10 mouse cellular contexts compared by ENCODE assay signal in the genomic region with DNA sequence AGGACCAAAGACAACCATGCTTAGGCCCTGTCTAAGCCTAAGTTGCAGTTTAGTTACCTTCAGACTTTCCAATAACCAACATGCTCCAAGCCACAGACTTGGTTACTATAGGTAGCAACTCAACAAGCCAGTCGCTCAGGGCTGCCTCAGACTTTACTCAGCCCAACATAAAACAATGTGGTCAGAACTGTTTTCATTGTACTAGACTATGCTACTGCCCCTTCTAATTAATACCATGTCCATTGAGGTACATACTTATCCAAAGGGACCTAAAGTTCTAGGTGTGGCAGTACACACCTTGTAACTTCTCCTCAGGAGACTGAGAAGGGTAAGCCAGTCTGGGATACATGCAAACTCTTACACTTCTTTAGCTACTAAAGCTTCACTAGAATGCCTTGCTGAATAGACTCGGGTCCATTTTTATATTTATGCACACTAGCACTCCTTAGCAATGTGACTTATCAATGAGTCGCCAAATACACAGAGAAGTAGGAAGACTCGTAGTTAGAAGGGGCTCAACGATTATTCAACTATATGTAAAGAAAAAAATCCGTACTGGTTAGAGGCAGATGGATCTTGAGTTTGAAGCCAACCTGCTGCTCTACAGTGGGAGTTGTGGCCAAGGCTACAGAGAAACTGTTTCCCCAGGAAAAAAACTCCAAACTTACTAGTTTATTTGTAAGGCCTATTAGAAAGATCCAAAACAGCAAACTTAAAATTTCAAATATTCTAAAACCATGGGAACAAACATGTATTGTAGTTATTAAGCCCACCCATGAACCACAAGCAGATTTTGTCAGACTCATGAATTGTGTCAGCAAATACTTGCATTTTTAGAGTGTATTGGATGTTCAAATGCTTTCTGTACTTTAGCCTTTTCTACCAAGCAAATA. TPM values are rescaled to one million over a fixed set of nuclear protein-coding genes. Genes with fewer than 3 reads are reported as not detected.
DNase-seq lines count a peak whose midpoint lies in the region; ATAC-seq and TF ChIP-seq lines count a peak whose summit lies in the region.
"Had no signal": no experiment of that assay in that cellular context is flagged by ENCODE, and none has a peak within 500 bp of the region (broad histone marks: within the 10 kb centered on the region; RNA-seq: fewer than 3 reads in every experiment).

No protein-coding gene starts in this region.

- no peak for ATAC-seq in neural tube, embryonic 11.5 days (ENCODE audit: insufficient read depth, low FRiP score, low TSS enrichment)
- ATAC-seq in liver, embryonic 14.5 days (ENCODE audit: insufficient read depth) = no peak

- no peak overlapping the region for H3K27ac ChIP-seq in cerebellum, adult 2 months (ENCODE audit: insufficient read depth, low read length)
- H3K27ac ChIP-seq in neural tube, embryonic 11.5 days (ENCODE audit: low read depth, low read length) = no peak overlapping the region
- no peak overlapping the region for H3K27ac ChIP-seq in liver, embryonic 14.5 days

- no peaks in the 10 kb centered on the region for H3K9me3 ChIP-seq in neural tube, embryonic 11.5 days (ENCODE audit: control insufficient read depth, low read length)
- H3K9me3 ChIP-seq in liver, embryonic 14.5 days (ENCODE audit: control insufficient read depth, low read length) = no peaks in the 10 kb centered on the region

- TF ChIP-seq EP300 in liver, embryonic 14.5 days (IDR thresholded peaks at IDR 0.05; ENCODE audit: low read depth) = 0 out of 2 replicates have a peak, but pooled peaks have one; percentile 13

- peaks cover 9% of the 10 kb centered on the region for H3K4me1 ChIP-seq in cerebellum, adult 2 months (ENCODE audit: control insufficient read depth, insufficient read depth, low read length)
- H3K4me1 ChIP-seq in neural tube, embryonic 11.5 days (ENCODE audit: control insufficient read depth, insufficient read depth, low read length) = peaks cover 2% of the 10 kb centered on the region; the same call in 1 of the 2 replicates
- peaks cover 4 to 6% of the 10 kb centered on the region in 2 experiments; a peak in 3 of 4 replicates for H3K4me1 ChIP-seq in liver, embryonic 14.5 days (replicated peaks; ENCODE audit: control insufficient read depth in 2 of 2, insufficient read depth in 2 of 2, low read length in 1 of 2)

- 24% methylated on average over 6 of the region's 6 CpGs for WGBS in cerebellum, adult 2 months
- 85% methylated on average over 6 of the region's 6 CpGs for WGBS in neural tube, embryonic 11.5 days
- WGBS in liver, embryonic 14.5 days (ENCODE audit: insufficient replicate concordance) = 52% methylated on average over 6 of the region's 6 CpGs

- TF ChIP-seq POLR2A in cerebellum, adult 2 months (IDR thresholded peaks at IDR 0.05; ENCODE audit: borderline replicate concordance, insufficient read depth, low read length) = 0 out of 2 replicates have a peak, but pooled peaks have one; percentile 11

- TF ChIP-seq CTCF in cerebellum, adult 2 months (IDR thresholded peaks at IDR 0.05; ENCODE audit: borderline replicate concordance, insufficient read depth, low read depth, low read length) = no peak
- TF ChIP-seq CTCF in liver, embryonic 14.5 days (IDR thresholded peaks at IDR 0.05; ENCODE audit: low read depth) = no peak

- no peak overlapping the region for H3K4me2 ChIP-seq in neural tube, embryonic 11.5 days (ENCODE audit: low read depth)
- peak overlapping the region; percentile 77 for H3K4me2 ChIP-seq in liver, embryonic 14.5 days (ENCODE audit: low read depth)

- no peaks in the 10 kb centered on the region for H3K27me3 ChIP-seq in cerebellum, adult 2 months (ENCODE audit: control insufficient read depth, insufficient read depth, low read length)
- no peaks in the 10 kb centered on the region for H3K27me3 ChIP-seq in neural tube, embryonic 11.5 days (ENCODE audit: control insufficient read depth, insufficient read depth, low read length)
- H3K27me3 ChIP-seq in liver, embryonic 14.5 days (ENCODE audit: control insufficient read depth, insufficient read depth, low read length) = no peaks in the 10 kb centered on the region

- peak overlapping the region; percentile 31 for H3K4me3 ChIP-seq in cerebellum, adult 2 months (replicated peaks; ENCODE audit: insufficient read depth, low read depth, low read length)
- H3K4me3 ChIP-seq in neural tube, embryonic 11.5 days (ENCODE audit: low read depth, low read length) = peak overlapping the region; percentile 12; the same call in 1 of the 2 replicates
- H3K4me3 ChIP-seq in liver, embryonic 14.5 days (ENCODE audit: insufficient read depth in 1 of 2, low read depth in 2 of 2, low read length in 2 of 2) = peak overlapping the region in 1 of 2 experiments; percentile 55; a peak in 2 of 4 replicates

- no peak for DNase-seq in cerebellum, adult 2 months
- no peak for DNase-seq in cerebellum, adult 9-11 months
- no peak for DNase-seq in neural tube, embryonic 11.5 days (ENCODE audit: low spot score)
- no peak for DNase-seq in neural tube, embryonic 10.5 days (ENCODE audit: extremely low spot score, low spot score)
- peak in 1 of 3 experiments; percentile 58 for DNase-seq in liver, embryonic 14.5 days (ENCODE audit: low read depth in 3 of 3, low spot score in 3 of 3)
- DNase-seq in spleen, postnatal 14 days (ENCODE audit: low spot score in 2 of 2) = no peak
- no peak for DNase-seq in right cerebral cortex, postnatal 36 days (ENCODE audit: low spot score in 2 of 2)
- no peak for DNase-seq in cerebellum, adult 11-12 months
- DNase-seq: cerebellum, adult 18-20 months; layer of hippocampus, postnatal 36 days had no signal

- H3K9ac ChIP-seq in neural tube, embryonic 11.5 days (ENCODE audit: low read length) = no peak overlapping the region
- H3K9ac ChIP-seq in liver, embryonic 14.5 days (replicated peaks) = peak overlapping the region; percentile 45; the same call in 1 of the 2 replicates

- no peaks in the 10 kb centered on the region for H3K36me3 ChIP-seq in neural tube, embryonic 11.5 days (ENCODE audit: control insufficient read depth, insufficient read depth, low read length)
- peaks cover 20% of the 10 kb centered on the region for H3K36me3 ChIP-seq in liver, embryonic 14.5 days (replicated peaks; ENCODE audit: control insufficient read depth, insufficient read depth, low read depth)

RNA-seq across cellular contexts. Expression of gene H3f3b, which starts 6.2 kb away (rescaled TPM):
- polyA plus RNA-seq in cerebellum, adult 2 months (2012; rRNA removed) = 456 and 541 TPM in 2 replicates
- polyA plus RNA-seq in neural tube, embryonic 11.5 days (2014; fragmentation: Nextera tagmentation; extraction: Ambion mirVana) = 1,827 and 1,865 TPM in 2 replicates
- polyA plus RNA-seq in liver, embryonic 14.5 days (2012; rRNA removed) = 173 and 248 TPM in 2 replicates
- polyA plus RNA-seq in liver, embryonic 14.5 days (2014; fragmentation: Nextera tagmentation; extraction: Ambion mirVana) = 651 and 676 TPM in 2 replicates

RNA-seq across cellular contexts. Expression of gene Unk, which starts 8.5 kb away (rescaled TPM):
- polyA plus RNA-seq in cerebellum, adult 2 months (2012; rRNA removed) = 48.1 and 49.1 TPM in 2 replicates
- polyA plus RNA-seq in neural tube, embryonic 11.5 days (2014; fragmentation: Nextera tagmentation; extraction: Ambion mirVana) = 30.3 and 34.4 TPM in 2 replicates
- 10.4 and 12.1 TPM in 2 replicates for polyA plus RNA-seq in liver, embryonic 14.5 days (2012; rRNA removed)
- polyA plus RNA-seq in liver, embryonic 14.5 days (2014; fragmentation: Nextera tagmentation; extraction: Ambion mirVana) = 6.4 and 7.9 TPM in 2 replicates

RNA-seq across cellular contexts. Expression of gene Galk1, which starts 9.1 kb away (rescaled TPM):
- polyA plus RNA-seq in cerebellum, adult 2 months (2012; rRNA removed) = 14.8 and 15.1 TPM in 2 replicates
- 122 and 124 TPM in 2 replicates for polyA plus RNA-seq in neural tube, embryonic 11.5 days (2014; fragmentation: Nextera tagmentation; extraction: Ambion mirVana)
- polyA plus RNA-seq in liver, embryonic 14.5 days (2012; rRNA removed) = 55.9 and 59.1 TPM in 2 replicates
- polyA plus RNA-seq in liver, embryonic 14.5 days (2014; fragmentation: Nextera tagmentation; extraction: Ambion mirVana) = 102 and 113 TPM in 2 replicates

RNA-seq across cellular contexts. Expression of gene Itgb4, which starts 47.1 kb away (rescaled TPM):
- polyA plus RNA-seq in cerebellum, adult 2 months (2012; rRNA removed) = 21.6 and 28.6 TPM in 2 replicates
- 0.58 and 0.72 TPM in 2 replicates for polyA plus RNA-seq in neural tube, embryonic 11.5 days (2014; fragmentation: Nextera tagmentation; extraction: Ambion mirVana)
- 0.10 and 0.11 TPM in 2 replicates for polyA plus RNA-seq in liver, embryonic 14.5 days (2012; rRNA removed)
- polyA plus RNA-seq in liver, embryonic 14.5 days (2014; fragmentation: Nextera tagmentation; extraction: Ambion mirVana) = 0.16 and 0.17 TPM in 2 replicates

RNA-seq across cellular contexts. Expression of gene Unc13d, which starts 56.2 kb away (rescaled TPM):
- 3.8 and 5.7 TPM in 2 replicates for polyA plus RNA-seq in cerebellum, adult 2 months (2012; rRNA removed)
- polyA plus RNA-seq in neural tube, embryonic 11.5 days (2014; fragmentation: Nextera tagmentation; extraction: Ambion mirVana) = 1.3 and 1.5 TPM in 2 replicates
- 18.7 and 19.6 TPM in 2 replicates for polyA plus RNA-seq in liver, embryonic 14.5 days (2012; rRNA removed)
- polyA plus RNA-seq in liver, embryonic 14.5 days (2014; fragmentation: Nextera tagmentation; extraction: Ambion mirVana) = 14.9 and 16.8 TPM in 2 replicates
